Mouse (Mus musculus) heart, postnatal 0 days (tissue): Measurements from ENCODE around the gene Hmgb1.

Source experiments
- CTCF ChIP-seq: IDR thresholded peaks from 2 replicates; pipeline ENCODE4 v1.5.1; 2016; ENCODE audit warnings: antibody characterized with exemption, control low read depth, low read depth
- EP300 ChIP-seq: IDR thresholded peaks from 2 replicates; pipeline ENCODE4 v1.6.1; 2016; ENCODE audit warnings: antibody characterized with exemption, low read depth

DNA sequence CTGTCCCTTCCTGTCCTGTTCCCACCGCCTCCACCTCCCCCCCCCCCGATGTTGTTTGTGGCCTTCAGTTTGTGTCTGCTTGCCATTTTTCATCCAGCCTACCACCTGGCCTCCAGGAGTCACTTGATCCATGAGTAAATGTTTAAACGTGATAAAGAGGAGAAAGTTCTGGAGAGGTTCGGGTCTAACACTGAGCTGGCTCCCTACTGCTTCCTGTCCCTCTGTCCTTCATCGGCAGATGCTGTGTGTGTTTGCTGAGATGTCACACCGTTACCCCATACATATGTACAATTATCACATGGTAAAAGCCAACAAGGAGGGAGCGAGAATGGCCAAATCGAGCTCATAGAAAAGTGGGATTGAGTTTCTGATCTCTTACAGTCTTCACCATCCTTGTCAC, 107.2 kb downstream of the Hmgb1 start:
- no peak for TF ChIP-seq CTCF
- TF ChIP-seq EP300 = no peak
